Mouse (Mus musculus) forebrain, embryonic 16.5 days (tissue): Measurements from ENCODE around the gene Actl7a. TPM values are rescaled to one million over a fixed set of nuclear protein-coding genes. Genes with fewer than 3 reads are reported as not detected.

ENCODE experiments used
- ATAC-seq: fragments of 200-750 bp; cut with Nextera tagmentation; 2 replicates; pipeline ENCODE4 v1.8.0; 2017; ENCODE audit warnings: mild to moderate bottlenecking, moderate library complexity
- H3K27ac ChIP-seq: fragments of 300-500 bp; sonication (generic); 2 replicates; pipeline ENCODE4 v1.5.1; 2014; ENCODE audit warnings: low read length, control low read depth
- H3K27me3 ChIP-seq: fragments of 300-500 bp; sonication (generic); replicated peaks from 2 replicates; pipeline ENCODE4 v1.6.1; 2014; ENCODE audit warnings: low read length; ENCODE audit not compliant: control insufficient read depth, insufficient read depth
- H3K36me3 ChIP-seq: fragments of 300-500 bp; sonication (generic); 2 replicates; pipeline ENCODE4 v1.6.1; 2014; ENCODE audit not compliant: control insufficient read depth, insufficient read depth
- H3K4me1 ChIP-seq: fragments of 300-500 bp; sonication (generic); replicated peaks from 2 replicates; pipeline ENCODE4 v1.6.1; 2014; ENCODE audit warnings: low read length; ENCODE audit not compliant: control insufficient read depth, insufficient read depth
- H3K4me2 ChIP-seq: fragments of 300-500 bp; sonication (generic); 2 replicates; pipeline ENCODE4 v1.6.1; 2014; ENCODE audit warnings: mild to moderate bottlenecking, low read length, control low read depth
- H3K4me3 ChIP-seq: fragments of 300-500 bp; sonication (generic); replicated peaks from 2 replicates; pipeline ENCODE4 v1.5.1; 2014; ENCODE audit warnings: mild to moderate bottlenecking, low read length, control low read depth
- H3K9ac ChIP-seq: fragments of 300-500 bp; sonication (generic); replicated peaks from 2 replicates; pipeline ENCODE4 v1.6.1; 2014; ENCODE audit warnings: low read depth, low read length, control low read depth
- H3K9me3 ChIP-seq: fragments of 300-500 bp; sonication (generic); 2 replicates; pipeline ENCODE4 v1.6.1; 2016; ENCODE audit warnings: low read length; ENCODE audit not compliant: control insufficient read depth
- WGBS: fragments of 180-500 bp; shearing (Covaris S2); extraction: QIAGEN DNeasy Blood & Tissue Kit; methylation state at CpG from one replicate; pipeline ENCODE4 v1.1.7; 2014; 5-methylcytosine and 5-hydroxymethylcytosine counted together
- polyA plus RNA-seq: library from polyadenylated mRNA; unstranded; fragments of >200 nt; fragmentation: Nextera tagmentation; extraction: Ambion mirVana; gene quantifications from 2 replicates; pipeline ENCODE4 v1.2.1, GENCODE M21; 2015

Gene Actl7a
- polyA plus RNA-seq, result not detected in 2 replicates

- 95% methylated on average over 21 of the region's 21 CpGs for WGBS
- H3K4me1 ChIP-seq, result no peaks in the 10 kb centered on the region
Measured at GRCm38 (mm10) chr4:56743363-56744195, at the start of gene Actl7a. Gene Actl7a, plus strand, starts transcription at chr4:56743413.

DNA sequence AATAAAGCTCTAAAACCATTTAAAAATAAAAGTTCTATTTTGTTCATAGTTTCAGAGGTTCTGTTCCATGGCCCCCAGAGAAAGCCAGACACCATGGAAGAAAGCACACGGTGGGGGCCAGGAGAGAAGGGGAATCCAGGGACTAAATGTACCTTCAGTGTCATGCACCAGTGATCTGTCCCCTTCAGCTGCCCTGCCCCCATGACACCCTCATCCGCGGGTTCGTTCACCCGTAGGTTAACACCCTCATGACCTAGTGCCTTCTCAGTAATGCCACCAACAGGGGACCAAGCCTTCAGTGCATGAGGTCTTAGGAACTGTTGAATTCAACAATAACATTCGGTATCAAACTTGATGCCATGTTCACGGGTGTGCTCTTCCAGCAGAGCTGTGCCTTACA is 46.8 kb upstream of the Actl7a start:
- no peaks in the 10 kb centered on the region for H3K4me1 ChIP-seq
- no peak overlapping the region for H3K4me3 ChIP-seq
- no peaks in the 10 kb centered on the region for H3K36me3 ChIP-seq
- WGBS, result 85% methylated on average over 7 of the region's 7 CpGs
- H3K4me2 ChIP-seq, result no peak overlapping the region
- no peaks in the 10 kb centered on the region for H3K9me3 ChIP-seq
- no peak overlapping the region for H3K27ac ChIP-seq
- ATAC-seq, result no peak
- H3K9ac ChIP-seq, result no peak overlapping the region
- no peaks in the 10 kb centered on the region for H3K27me3 ChIP-seq

More at GRCm38 (mm10) chr4:56743363-56744195, at the start of gene Actl7a:
- H3K27ac ChIP-seq, result no peak within 1 kb of the TSS
- H3K4me3 ChIP-seq, result no peak within 1 kb of the TSS
- H3K36me3 ChIP-seq, result peaks cover 8% of the 10 kb centered on the region
- no peak for ATAC-seq
- no peak within 1 kb of the TSS for H3K9ac ChIP-seq
- H3K4me2 ChIP-seq, result no peak within 1 kb of the TSS
- H3K9me3 ChIP-seq, result no peaks in the 10 kb centered on the region
- no peaks in the 10 kb centered on the region for H3K27me3 ChIP-seq

DNA sequence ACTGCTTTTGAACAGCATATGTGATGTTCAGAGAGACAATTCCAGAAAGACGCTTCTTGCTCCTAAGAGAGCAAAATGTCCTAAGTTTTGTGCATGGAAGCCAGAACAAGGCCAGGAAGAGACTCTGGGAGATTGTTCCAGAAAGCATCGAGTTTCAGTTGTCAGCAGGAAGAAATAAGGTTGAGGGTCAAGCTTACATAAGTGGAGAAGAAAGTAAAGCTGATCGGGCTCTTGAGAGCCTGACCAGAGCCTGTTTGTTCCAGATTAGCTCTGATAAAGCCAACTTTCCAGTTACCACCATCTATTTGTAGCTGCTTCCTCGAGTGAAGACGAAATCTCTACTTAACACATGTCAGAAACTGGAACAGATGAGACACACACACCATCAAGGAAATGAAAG is 44.5 kb upstream of the Actl7a start:
- no peaks in the 10 kb centered on the region for H3K36me3 ChIP-seq
- no peak overlapping the region for H3K4me2 ChIP-seq
- no peaks in the 10 kb centered on the region for H3K9me3 ChIP-seq
- H3K4me3 ChIP-seq, result no peak overlapping the region
- no peaks in the 10 kb centered on the region for H3K27me3 ChIP-seq
- ATAC-seq, result no peak
- no peak overlapping the region for H3K27ac ChIP-seq
- H3K9ac ChIP-seq, result no peak overlapping the region
- WGBS, result 77% methylated on average over 5 of the region's 5 CpGs
- no peaks in the 10 kb centered on the region for H3K4me1 ChIP-seq

DNA sequence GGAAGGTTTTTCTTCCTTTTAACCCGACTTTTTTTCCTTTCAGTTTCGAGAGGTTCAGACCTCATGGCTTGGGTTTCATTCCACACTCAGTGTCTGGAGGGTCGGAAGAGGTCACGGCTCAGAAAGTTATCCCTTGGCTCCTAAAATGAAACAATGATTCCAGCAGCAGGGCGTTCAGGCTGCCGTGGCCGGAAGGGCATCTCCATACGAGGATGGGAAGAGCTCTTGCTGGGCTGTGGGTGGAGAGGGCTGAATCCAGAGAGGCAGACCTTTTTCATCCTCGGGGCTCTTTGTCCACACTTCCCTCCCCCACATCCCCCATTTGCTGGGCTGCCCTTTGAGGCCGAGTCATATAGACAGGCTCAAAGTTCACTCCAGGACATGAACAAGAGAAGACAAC is 41.0 kb upstream of the Actl7a start:
- no peak overlapping the region for H3K27ac ChIP-seq
- no peaks in the 10 kb centered on the region for H3K36me3 ChIP-seq
- no peak overlapping the region for H3K4me2 ChIP-seq
- H3K27me3 ChIP-seq, result no peaks in the 10 kb centered on the region
- 6% methylated on average over 10 of the region's 10 CpGs for WGBS
- no peaks in the 10 kb centered on the region for H3K4me1 ChIP-seq
- H3K9ac ChIP-seq, result no peak overlapping the region
- H3K9me3 ChIP-seq, result no peaks in the 10 kb centered on the region
- H3K4me3 ChIP-seq, result no peak overlapping the region
- no peak for ATAC-seq

DNA sequence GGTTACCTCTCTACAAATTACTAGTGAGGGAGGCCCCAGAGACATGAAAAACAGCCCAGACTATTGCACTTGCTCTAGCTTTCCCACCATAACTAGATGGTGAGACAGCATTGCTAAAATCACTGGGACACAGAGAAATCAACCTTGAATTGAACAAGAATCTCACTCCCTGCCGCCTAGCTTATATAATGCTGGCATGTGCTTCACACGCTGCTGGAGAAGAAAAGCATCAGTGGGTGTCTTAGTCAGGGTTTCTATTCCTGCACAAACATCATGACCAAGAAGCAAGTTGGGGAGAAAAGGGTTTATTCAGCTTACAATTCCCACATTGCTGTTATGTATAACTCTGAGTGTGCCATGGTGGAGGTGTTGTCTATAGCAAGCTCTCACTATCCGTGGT is 30.1 kb upstream of the Actl7a start:
- no peak overlapping the region for H3K9ac ChIP-seq
- 81% methylated on average over 3 of the region's 3 CpGs for WGBS
- no peak overlapping the region for H3K27ac ChIP-seq

DNA sequence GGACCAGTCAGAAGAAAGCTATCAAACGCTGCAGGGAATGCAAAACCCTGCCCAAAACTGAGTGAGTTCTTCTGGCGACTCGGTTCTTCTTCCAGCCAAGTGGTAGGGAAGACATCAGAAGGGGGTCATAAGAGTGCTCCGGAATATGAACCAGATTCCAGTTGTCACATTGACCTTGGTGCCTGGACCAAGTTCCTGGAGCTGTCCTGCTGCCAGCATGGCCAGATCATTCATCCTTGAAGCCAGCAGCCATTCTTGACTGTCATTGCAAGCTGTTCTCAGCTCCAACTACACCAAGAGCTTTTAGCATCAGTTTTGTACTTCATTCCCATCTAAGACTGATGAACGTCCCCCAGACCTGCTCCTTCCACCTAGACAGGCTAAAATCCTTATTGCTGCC is 26.4 kb upstream of the Actl7a start:
- no peak overlapping the region for H3K4me2 ChIP-seq
- H3K4me1 ChIP-seq, result no peaks in the 10 kb centered on the region
- H3K9me3 ChIP-seq, result no peaks in the 10 kb centered on the region
- H3K27ac ChIP-seq, result no peak overlapping the region
- H3K36me3 ChIP-seq, result no peaks in the 10 kb centered on the region
- no peak for ATAC-seq
- no peaks in the 10 kb centered on the region for H3K27me3 ChIP-seq
- H3K4me3 ChIP-seq, result no peak overlapping the region
- no peak overlapping the region for H3K9ac ChIP-seq
- WGBS, result 58% methylated on average over 5 of the region's 5 CpGs

More for the DNA sequence above, 30.1 kb upstream of the Actl7a start:
- Histone ChIP-seq H3K4me1 (0 out of 2 replicates have a peak, but pooled peaks cover 2% of the 10 kb centered on the region), H3K4me2 (no peak overlapping the region), H3K9me3 (no peaks in the 10 kb centered on the region), H3K36me3 (no peaks in the 10 kb centered on the region), H3K27me3 (no peaks in the 10 kb centered on the region), H3K4me3 (no peak overlapping the region)
- ATAC-seq, result no peak

GRCm38 (mm10) chr4:56717932-56718331 is 25.3 kb upstream of the Actl7a start:
- Histone ChIP-seq H3K27ac (no peak overlapping the region), H3K4me1 (no peaks in the 10 kb centered on the region), H3K9me3 (no peaks in the 10 kb centered on the region), H3K4me2 (no peak overlapping the region), H3K9ac (no peak overlapping the region), H3K36me3 (no peaks in the 10 kb centered on the region), H3K27me3 (no peaks in the 10 kb centered on the region), H3K4me3 (no peak overlapping the region)
- 84% methylated on average over 3 of the region's 3 CpGs for WGBS
- ATAC-seq, result no peak

DNA sequence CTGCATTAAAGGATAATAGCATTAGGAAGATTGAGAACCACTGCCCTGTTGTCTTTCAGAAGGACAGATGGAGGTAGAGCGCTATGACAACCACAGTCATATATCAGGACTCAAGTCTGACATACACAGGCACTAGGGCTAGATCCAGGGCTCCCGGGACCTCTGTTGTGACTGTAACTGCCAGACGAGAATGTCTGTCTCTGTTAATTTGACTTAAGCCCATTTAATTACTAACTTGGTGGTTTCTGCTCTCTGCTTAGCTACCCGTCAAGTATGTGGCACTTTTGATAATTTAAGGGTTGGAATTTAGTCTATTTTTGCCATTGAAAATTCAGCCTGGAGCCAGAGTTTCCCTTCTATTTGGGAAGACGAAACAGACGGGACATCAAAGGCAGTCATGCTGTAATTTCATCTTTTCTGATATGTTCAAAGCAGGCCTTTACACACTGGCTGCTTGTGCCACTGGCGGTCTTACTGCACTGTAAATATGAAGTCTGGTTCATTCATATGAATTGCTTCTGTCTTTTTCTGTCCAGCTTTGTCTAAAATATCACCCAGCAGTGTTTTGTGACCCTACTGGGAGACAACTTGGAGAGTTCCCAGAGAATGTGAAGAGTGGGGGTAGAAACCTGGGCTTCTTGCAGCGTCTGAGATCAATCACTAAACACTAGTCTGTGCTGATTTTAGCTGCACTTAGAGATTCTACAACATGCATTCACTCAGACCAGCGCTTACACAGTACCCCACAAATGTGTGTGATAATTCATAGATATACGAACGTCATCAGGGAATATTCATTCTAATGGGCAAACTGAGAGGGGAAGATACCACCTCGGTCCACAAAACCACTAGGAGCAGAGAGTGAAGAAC is 24.4 kb upstream of the Actl7a start:
- no peak overlapping the region for H3K27ac ChIP-seq
- H3K4me2 ChIP-seq, result no peak overlapping the region
- WGBS, result 61% methylated on average over 12 of the region's 12 CpGs
- H3K9ac ChIP-seq, result no peak overlapping the region
- no peak for ATAC-seq
- H3K27me3 ChIP-seq, result no peaks in the 10 kb centered on the region
- no peaks in the 10 kb centered on the region for H3K4me1 ChIP-seq
- no peak overlapping the region for H3K4me3 ChIP-seq
- no peaks in the 10 kb centered on the region for H3K9me3 ChIP-seq
- H3K36me3 ChIP-seq, result no peaks in the 10 kb centered on the region

- H3K9me3 ChIP-seq, result no peaks in the 10 kb centered on the region
- no peak overlapping the region for H3K27ac ChIP-seq
- H3K4me2 ChIP-seq, result no peak overlapping the region
- no peak overlapping the region for H3K9ac ChIP-seq
- WGBS, result 78% methylated on average over 9 of the region's 9 CpGs
- no peaks in the 10 kb centered on the region for H3K27me3 ChIP-seq
- H3K4me3 ChIP-seq, result no peak overlapping the region
- no peaks in the 10 kb centered on the region for H3K4me1 ChIP-seq
- H3K36me3 ChIP-seq, result no peaks in the 10 kb centered on the region
- no peak for ATAC-seq
Measured at GRCm38 (mm10) chr4:56719456-56719855, 23.8 kb upstream of the Actl7a start.
